Mouse (Mus musculus) thymus, postnatal 10 days (tissue): ENCODE measurements around the gene Galnt11.

Experiments
- DNase-seq, 2 experiments: peaks; one replicate each; pipeline ENCODE4 v3.0.0; 2021; ENCODE audit warnings: low spot score in 2 of 2

Gene Galnt11

DNA sequence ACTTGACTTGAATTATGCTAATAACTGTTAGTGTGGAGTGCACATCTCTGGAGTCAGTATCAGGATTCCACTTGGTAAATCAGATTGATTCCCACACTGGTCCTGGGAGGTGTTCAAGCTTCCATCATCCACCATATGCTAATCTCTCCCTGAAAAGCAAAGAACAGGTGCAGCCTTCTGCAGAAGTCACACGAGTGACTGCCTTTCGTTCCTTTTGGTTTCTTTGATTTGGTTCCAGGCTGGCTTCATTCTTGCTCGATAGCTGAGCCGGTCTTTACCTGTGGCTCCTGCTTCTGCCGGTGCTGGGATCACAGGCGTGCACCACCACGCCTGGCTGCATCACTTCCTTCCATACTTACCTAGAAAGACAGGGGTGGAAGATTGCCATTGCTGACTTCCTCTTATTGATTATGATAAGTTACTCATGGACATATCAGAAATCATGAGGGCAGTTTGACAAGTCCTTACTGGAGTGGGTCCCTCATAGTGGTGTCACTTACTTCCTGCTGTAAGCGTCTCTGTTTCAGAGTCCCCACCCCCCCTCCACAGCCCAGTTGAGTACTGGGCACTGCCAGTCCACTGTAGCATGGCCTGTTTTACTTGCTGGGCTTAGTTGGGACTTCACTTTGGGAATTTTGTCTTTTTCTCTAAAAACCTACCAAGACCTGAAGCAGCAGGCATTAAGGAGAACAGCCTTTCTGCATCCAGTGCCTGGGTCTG lies 31.3 kb downstream of the Galnt11 start:
- DNase-seq = no peak

DNA sequence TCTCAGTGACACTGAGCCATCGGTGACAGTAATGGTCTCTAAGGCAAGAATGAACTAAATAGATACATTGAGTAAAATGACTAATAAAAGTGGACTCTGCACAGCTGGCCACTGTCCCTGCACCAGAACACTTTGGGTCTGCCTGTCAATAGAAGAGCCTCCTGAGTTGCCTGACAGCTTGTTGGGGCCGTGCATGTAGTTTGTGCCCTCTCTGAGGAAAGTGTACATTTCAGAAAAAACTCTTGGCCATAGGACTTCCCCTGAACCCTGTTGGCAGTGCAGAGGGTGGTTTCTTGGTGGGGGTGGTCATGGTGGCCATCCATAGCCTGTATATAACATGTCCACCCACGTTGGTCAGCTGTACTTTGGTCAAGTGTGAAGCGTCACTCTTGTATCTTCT lies 32.8 kb downstream of the Galnt11 start:
- DNase-seq = no peak

DNA sequence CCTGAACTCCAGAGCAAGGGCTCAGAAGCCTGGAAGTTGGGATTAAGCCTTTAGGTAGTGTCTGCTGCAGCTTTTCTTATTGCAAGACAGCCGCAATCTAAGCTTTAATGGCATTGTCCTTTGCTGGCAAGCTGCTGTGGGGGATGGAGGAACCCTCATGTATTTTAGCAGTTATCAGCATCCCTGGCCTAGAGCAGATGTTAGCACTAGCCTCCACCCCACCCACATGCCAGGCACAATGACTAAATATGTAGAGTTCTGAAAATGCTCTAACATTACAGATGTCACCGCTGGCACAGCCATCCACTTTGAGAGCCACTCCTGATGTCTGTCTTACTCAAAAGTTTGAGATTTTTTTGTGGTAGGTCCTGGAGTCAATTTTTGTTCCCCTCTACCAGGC lies 35.0 kb downstream of the Galnt11 start:
- no peak for DNase-seq

GRCm38 (mm10) chr5:25261452-25261851 lies 39.7 kb downstream of the Galnt11 start:
- DNase-seq = no peak

- DNase-seq = no peak
These were observed 40.6 kb downstream of the Galnt11 start for GRCm38 (mm10) chr5:25262266-25262665.

GRCm38 (mm10) chr5:25268258-25268888 lies 46.7 kb downstream of the Galnt11 start:
- no peak for DNase-seq

DNA sequence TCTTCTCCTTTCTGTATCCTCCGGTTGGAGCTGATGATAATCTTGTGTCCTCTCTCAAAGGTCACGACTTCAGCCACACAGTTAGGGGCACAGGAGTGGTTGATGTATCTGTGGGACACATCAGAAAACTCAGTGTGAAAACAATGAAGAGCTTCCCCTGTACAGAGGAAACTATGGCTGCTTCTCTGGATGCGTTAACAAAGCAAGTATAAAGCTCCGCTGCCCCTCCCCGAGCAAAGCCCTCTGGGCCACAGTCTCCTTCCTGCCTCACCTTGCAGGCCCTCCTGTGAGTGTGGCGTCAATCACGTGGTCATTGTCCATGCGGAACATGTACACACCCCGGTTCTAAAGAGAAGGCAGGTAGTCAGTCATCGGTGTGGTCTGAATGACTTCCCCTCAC lies 53.9 kb downstream of the Galnt11 start:
- no peak for DNase-seq

DNA sequence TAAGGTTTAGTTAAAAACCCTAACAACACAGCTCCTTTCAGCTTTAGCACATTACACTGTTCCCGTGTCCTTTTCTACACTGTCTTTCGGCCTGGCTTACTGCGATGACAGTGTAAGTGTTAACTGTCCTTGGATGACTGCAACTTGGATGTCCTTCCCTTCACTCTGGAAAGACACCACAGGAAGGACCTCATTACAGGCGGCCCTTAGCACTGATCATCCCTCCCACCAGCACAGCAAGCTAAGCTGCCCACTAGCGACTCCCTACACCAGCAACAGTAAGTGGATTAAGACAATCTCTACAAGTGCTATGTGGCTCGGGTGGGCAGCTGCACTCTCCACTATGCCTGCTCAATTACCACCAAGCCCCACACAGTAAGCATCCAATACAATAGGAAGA lies 54.7 kb downstream of the Galnt11 start:
- DNase-seq = no peak

GRCm38 (mm10) chr5:25283988-25284387 lies 62.3 kb downstream of the Galnt11 start:
- no peak for DNase-seq

- DNase-seq = no peak
These were observed 75.1 kb downstream of the Galnt11 start for GRCm38 (mm10) chr5:25296830-25297229.

- no peak for DNase-seq
These were observed 88.5 kb downstream of the Galnt11 start for GRCm38 (mm10) chr5:25310226-25310625.

DNA sequence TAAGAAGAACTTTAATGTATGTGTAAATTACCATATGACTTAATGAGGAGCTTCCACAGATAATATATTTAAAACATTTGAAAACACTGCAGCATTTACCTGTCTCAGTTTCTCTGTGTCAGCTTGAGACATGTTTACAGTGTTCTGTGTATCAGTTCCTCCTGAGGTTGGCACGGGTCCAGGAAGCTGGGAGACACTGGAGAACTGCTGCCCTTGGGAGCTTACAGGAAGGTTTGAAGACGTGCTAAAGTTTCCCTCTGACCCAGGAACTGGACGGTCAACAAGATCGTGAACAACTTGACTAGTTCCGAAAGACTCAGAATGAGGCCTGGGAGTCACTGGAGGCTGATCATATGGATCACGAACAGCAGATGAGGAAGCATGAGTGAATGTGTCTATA lies 92.2 kb downstream of the Galnt11 start:
- DNase-seq = no peak
